Mouse (Mus musculus) bone marrow macrophage, adult 2 months (primary cell): ENCODE measurements at regions not wholly inside any gene's neighbourhood (a gene's known extent, or its start where the extent isn't known, plus 50 kb on each side); places are given as distances from the start of the nearest gene placed in this dataset.

Experiments
- CTCF ChIP-seq: IDR thresholded peaks from 2 replicates; pipeline ENCODE4 v1.5.1; 2012; ENCODE audit warnings: low read depth, mild to moderate bottlenecking, low read length, moderate library complexity
- POLR2A ChIP-seq: IDR thresholded peaks from 2 replicates; pipeline ENCODE4 v1.6.1; 2012; ENCODE audit warnings: mild to moderate bottlenecking, low read depth, low read length, borderline replicate concordance

DNA sequence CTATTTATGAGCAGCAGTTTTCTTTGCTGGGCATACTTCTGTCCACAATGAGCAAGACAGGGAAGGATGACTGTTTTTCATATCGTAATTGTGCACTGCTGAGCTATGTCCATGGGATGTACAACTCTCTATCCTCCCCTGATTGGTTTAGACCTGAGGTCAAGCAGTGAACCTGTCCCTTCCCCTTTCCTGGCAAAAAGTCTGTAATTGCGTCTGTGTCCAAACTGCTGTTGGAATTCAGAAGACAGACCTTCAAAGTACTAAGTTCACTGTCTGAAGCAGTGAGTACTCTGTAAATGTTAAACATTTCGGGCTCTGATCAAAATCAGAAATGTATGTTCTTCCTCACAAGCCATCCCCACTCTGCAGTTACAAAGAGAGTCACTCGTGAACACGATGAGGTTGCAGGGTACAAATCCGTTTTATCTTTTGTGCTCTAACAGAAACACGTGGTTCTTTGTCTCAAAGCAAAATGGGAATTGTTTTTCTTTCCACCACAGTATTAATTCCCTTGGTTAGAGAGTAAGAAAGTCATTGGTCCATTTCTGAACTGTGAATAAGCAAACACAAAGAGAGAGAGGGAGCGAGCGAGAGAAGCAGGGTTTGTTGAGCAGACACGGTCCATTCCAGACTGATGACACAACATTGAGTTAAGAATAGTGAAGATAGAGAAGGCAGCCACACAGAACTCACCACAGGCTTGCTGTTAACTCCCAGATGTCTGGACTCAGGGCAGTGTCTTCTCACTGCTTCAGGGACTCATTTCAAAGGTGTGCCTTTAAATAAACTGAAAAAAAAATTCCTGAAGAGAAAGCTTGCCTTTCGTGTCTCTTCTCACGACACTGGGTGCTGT lies 70.4 kb upstream of the Ifne start:
- TF ChIP-seq POLR2A: no peak
- no peak for TF ChIP-seq CTCF
